Mouse (Mus musculus): ENCODE results near the gene Iqck.

DNA sequence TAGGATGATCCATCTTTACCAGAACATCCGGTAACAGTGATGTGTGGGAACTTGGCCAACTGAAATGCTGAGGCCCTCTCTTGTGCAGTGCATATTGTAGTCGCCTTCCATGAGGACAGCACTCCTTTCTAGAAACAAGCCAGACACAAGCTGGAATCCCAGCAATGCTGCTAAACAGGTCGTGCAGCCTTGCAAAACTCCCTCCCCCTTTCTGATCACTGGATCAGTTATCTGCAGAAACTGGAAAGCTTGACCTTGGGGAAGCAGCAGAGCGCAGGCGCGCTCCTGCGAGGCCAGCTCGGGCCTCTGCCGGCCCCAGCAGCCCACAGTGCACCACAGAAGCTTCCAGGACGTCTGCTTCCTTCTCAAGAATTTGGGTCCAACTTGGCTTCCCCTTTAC is 6.8 kb upstream of the Iqck start:
- TF ChIP-seq CTCF (IDR thresholded peaks at IDR 0.05; ENCODE audit: low read depth) (no peak), EP300 (optimal IDR thresholded peaks at IDR 0.05) (no peak)

All from stomach, postnatal 0 days (tissue).